Mouse (Mus musculus): ENCODE measurements around the gene Dcps. TPM values are rescaled to one million over a fixed set of nuclear protein-coding genes. Genes with fewer than 3 reads are reported as not detected.

The Dcps gene
- polyA plus RNA-seq, 1 experiment from 2014 or later, result 35.3 TPM

DNA sequence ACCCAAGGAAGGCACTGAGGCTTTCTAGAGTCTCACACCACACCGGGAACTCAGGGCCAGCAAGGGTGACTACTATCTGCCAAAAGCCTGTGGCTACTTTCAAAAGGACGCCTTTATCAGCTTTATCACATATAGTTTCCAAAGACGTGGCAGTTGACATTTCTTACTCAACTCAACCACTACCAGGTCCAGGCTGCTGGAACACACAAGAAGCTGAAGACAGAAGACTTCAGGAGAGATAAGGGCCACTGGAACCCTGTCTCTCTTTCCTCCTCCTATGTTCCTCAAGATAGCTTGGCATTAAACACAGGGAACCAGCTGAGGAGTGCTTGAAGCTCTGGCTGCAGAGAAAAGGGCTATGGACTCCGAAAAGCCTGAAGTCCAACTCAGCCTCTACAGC, 78.0 kb downstream of the Dcps start:
- 0 out of 2 replicates have a peak, but pooled peaks cover 2% of the 10 kb centered on the region for H3K36me3 ChIP-seq (ENCODE audit: control insufficient read depth, insufficient read depth, low read length)
- no peak overlapping the region for H3K4me3 ChIP-seq (ENCODE audit: low read depth, low read length)

GRCm38 (mm10) chr9:35095726-35096125, 80.1 kb downstream of the Dcps start:
- Histone ChIP-seq H3K36me3 (ENCODE audit: control insufficient read depth, insufficient read depth, low read length) (0 out of 2 replicates have a peak, but pooled peaks cover 1% of the 10 kb centered on the region), H3K4me2 (replicated peaks; ENCODE audit: low read depth) (no peak overlapping the region), H3K4me1 (replicated peaks; ENCODE audit: control insufficient read depth, insufficient read depth) (no peaks in the 10 kb centered on the region), H3K27ac (replicated peaks) (no peak overlapping the region), H3K9me3 (ENCODE audit: control insufficient read depth, low read length) (no peaks in the 10 kb centered on the region), H3K4me3 (ENCODE audit: low read depth, low read length) (no peak overlapping the region), H3K9ac (ENCODE audit: low read length) (no peak overlapping the region), H3K27me3 (ENCODE audit: control insufficient read depth, insufficient read depth, low read length) (no peaks in the 10 kb centered on the region)
- 65% methylated on average over 1 of the region's 1 CpGs for WGBS
- ATAC-seq (ENCODE audit: low FRiP score, low TSS enrichment), result no peak
- TF ChIP-seq CTCF (IDR thresholded peaks at IDR 0.05; ENCODE audit: low read depth), result no peak
- TF ChIP-seq EP300 (optimal IDR thresholded peaks at IDR 0.05), result no peak
- no peak for DNase-seq (ENCODE audit: low spot score)

More for the DNA sequence above, 78.0 kb downstream of the Dcps start:
- Histone ChIP-seq H3K27me3 (ENCODE audit: control insufficient read depth, insufficient read depth, low read length) (no peaks in the 10 kb centered on the region), H3K9ac (ENCODE audit: low read length) (no peak overlapping the region), H3K4me1 (replicated peaks; ENCODE audit: control insufficient read depth, insufficient read depth) (no peaks in the 10 kb centered on the region), H3K4me2 (replicated peaks; ENCODE audit: low read depth) (no peak overlapping the region), H3K27ac (replicated peaks) (no peak overlapping the region), H3K9me3 (ENCODE audit: control insufficient read depth, low read length) (no peaks in the 10 kb centered on the region)
- TF ChIP-seq CTCF (IDR thresholded peaks at IDR 0.05; ENCODE audit: low read depth), result no peak
- TF ChIP-seq EP300 (optimal IDR thresholded peaks at IDR 0.05), result no peak
- 77% methylated on average over 4 of the region's 4 CpGs for whole genome bisulfite sequencing
- DNase-seq (ENCODE audit: low spot score), result no peak
- ATAC-seq (ENCODE audit: low FRiP score, low TSS enrichment), result no peak

- Histone ChIP-seq H3K4me2 (replicated peaks; ENCODE audit: low read depth) (no peak overlapping the region), H3K4me1 (replicated peaks; ENCODE audit: control insufficient read depth, insufficient read depth) (no peaks in the 10 kb centered on the region), H3K27ac (replicated peaks) (no peak overlapping the region), H3K36me3 (ENCODE audit: control insufficient read depth, insufficient read depth, low read length) (no peaks in the 10 kb centered on the region), H3K9ac (ENCODE audit: low read length) (no peak overlapping the region), H3K4me3 (ENCODE audit: low read depth, low read length) (no peak overlapping the region), H3K9me3 (ENCODE audit: control insufficient read depth, low read length) (no peaks in the 10 kb centered on the region), H3K27me3 (ENCODE audit: control insufficient read depth, insufficient read depth, low read length) (no peaks in the 10 kb centered on the region)
- WGBS, result 79% methylated on average over 3 of the region's 3 CpGs
- TF ChIP-seq EP300 (optimal IDR thresholded peaks at IDR 0.05), result no peak
- no peak for TF ChIP-seq CTCF (IDR thresholded peaks at IDR 0.05; ENCODE audit: low read depth)
- no peak for DNase-seq (ENCODE audit: low spot score)
- no peak for ATAC-seq (ENCODE audit: low FRiP score, low TSS enrichment)
These were observed 82.5 kb downstream of the Dcps start for GRCm38 (mm10) chr9:35093350-35093749.

GRCm38 (mm10) chr9:35092904-35093303, 83.0 kb downstream of the Dcps start:
- H3K27me3 ChIP-seq (ENCODE audit: control insufficient read depth, insufficient read depth, low read length), result no peaks in the 10 kb centered on the region
- no peaks in the 10 kb centered on the region for H3K36me3 ChIP-seq (ENCODE audit: control insufficient read depth, insufficient read depth, low read length)
- no peaks in the 10 kb centered on the region for H3K4me1 ChIP-seq (replicated peaks; ENCODE audit: control insufficient read depth, insufficient read depth)
- H3K9ac ChIP-seq (ENCODE audit: low read length), result no peak overlapping the region
- ATAC-seq (ENCODE audit: low FRiP score, low TSS enrichment) (no peak), DNase-seq (ENCODE audit: low spot score) (no peak)
- no peak overlapping the region for H3K4me3 ChIP-seq (ENCODE audit: low read depth, low read length)
- H3K9me3 ChIP-seq (ENCODE audit: control insufficient read depth, low read length), result no peaks in the 10 kb centered on the region
- H3K4me2 ChIP-seq (replicated peaks; ENCODE audit: low read depth), result no peak overlapping the region
- TF ChIP-seq EP300 (optimal IDR thresholded peaks at IDR 0.05), result no peak
- no peak for TF ChIP-seq CTCF (IDR thresholded peaks at IDR 0.05; ENCODE audit: low read depth)
- no peak overlapping the region for H3K27ac ChIP-seq (replicated peaks)
- 88% methylated on average over 2 of the region's 2 CpGs for WGBS

Other genes starting within 250 kb of the Dcps start
- gene St3gal4, start 56.8 kb downstream of the Dcps start, polyA plus RNA-seq (2015; fragmentation: Nextera tagmentation; extraction: Ambion mirVana), result 14.6 and 14.7 TPM in 2 replicates
- gene Srpr, start 24.1 kb upstream of the Dcps start, polyA plus RNA-seq (2015; fragmentation: Nextera tagmentation; extraction: Ambion mirVana), result 115 and 129 TPM in 2 replicates
- 12.6 and 13.9 TPM in 2 replicates for gene Tirap, start 24.2 kb upstream of the Dcps start, polyA plus RNA-seq (2015; fragmentation: Nextera tagmentation; extraction: Ambion mirVana)
- gene Foxred1, start 35.0 kb upstream of the Dcps start, polyA plus RNA-seq (2015; fragmentation: Nextera tagmentation; extraction: Ambion mirVana), result 28.9 and 29.9 TPM in 2 replicates
- 23.6 and 24.0 TPM in 2 replicates for gene Fam118b, start 91.7 kb upstream of the Dcps start, polyA plus RNA-seq (2015; fragmentation: Nextera tagmentation; extraction: Ambion mirVana)
- gene Rpusd4, start 91.8 kb upstream of the Dcps start, polyA plus RNA-seq (2015; fragmentation: Nextera tagmentation; extraction: Ambion mirVana), result 15.1 and 16.0 TPM in 2 replicates
- gene Cdon, start 245.1 kb upstream of the Dcps start, polyA plus RNA-seq (2015; fragmentation: Nextera tagmentation; extraction: Ambion mirVana), result 2.5 and 2.7 TPM in 2 replicates

Data from stomach, postnatal 0 days (tissue).